Mouse (Mus musculus) cerebellum, adult 11-12 months (tissue): Measurements from ENCODE around the gene Mex3a.
"Not testable (repeated sequence)": the region's sequence is repeated elsewhere in the genome, so short reads cannot be mapped to it uniquely, and the experiment has no call there.

Experiments
- DNase-seq: peaks from one replicate; pipeline ENCODE4 v3.0.0; 2022

Gene Mex3a

DNA sequence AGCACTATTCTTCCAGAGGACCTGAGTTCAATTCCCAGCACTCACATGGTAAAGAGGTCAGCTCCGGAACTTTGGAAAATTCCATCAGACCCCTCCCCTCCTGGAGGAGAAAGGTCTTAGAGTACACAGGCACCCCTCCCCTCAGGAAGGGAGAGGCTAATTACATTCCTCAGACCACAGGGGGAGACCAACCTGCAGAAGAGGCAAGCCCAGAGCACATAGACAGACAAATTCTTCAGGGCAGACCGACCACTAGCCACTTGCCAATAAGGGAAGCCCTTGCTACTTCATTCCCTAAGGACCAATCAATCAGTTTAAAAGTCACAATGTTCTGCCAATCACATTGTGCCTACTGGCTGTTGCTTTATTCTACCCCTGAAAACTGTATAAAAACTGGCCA is 40.6 kb downstream of the Mex3a start:
- DNase-seq, result no peak

DNA sequence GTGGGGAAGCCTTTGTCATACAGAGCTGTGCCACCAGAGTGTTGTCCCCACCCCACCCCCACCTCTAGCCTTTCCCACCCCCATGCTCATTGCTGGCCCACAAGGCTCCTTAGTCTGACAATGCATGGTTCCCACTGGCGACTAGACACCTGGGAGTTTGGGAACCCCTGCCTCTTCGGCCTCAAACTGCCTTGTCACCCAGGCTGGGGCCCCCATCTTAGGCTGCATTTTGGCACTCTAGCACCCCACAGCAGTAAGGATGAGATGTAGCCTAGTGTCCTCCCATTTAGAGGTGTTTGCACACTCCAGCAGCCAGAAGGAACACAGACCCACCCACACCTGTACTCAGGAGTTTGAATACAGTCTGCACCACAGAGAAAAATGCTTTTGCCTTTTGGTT is 41.6 kb downstream of the Mex3a start:
- no peak for DNase-seq

DNA sequence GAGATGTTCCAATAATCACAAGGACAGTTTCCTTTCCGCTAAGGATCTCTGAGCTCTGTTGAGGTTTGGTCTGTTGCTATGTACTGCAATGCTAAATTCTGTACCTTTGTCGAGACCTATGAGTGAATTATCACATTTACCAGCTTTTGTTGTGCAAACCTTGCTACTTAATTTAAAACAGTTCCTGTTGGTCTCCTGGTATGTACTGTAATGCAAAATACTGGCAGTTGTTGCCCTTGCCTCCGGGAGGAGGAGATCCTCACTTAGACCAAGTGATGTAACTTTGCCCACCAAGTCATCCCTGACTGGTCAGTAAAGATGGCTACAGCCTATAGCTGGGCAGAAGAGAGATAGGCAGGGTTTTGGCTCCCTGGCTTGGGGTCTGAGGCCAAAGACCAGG is 43.3 kb downstream of the Mex3a start, which contains the start of gene Ssr2:
Gene Ssr2 (plus strand): TSS at position 337 of the 400 bp plus-strand sequence.
- no peak for DNase-seq

DNA sequence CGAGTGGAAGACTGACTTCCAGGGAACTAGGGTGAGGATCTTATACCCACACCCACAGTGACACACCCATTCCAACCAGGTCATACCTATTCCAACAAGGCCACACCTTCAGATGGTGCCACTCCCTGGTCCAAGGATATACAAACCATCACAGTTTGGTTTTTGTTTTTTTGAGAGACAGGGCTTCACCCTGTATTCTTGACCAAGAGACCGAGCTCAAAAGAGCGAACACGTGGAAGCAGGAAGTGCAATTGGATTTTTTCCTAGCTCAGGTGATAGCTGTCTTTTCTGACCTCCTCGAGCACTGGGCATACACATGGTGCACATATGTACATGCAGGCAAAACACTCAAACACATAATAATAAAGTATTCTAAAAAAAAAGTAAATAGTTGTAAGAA is 45.7 kb downstream of the Mex3a start:
- DNase-seq, result not testable (repeated sequence)

DNA sequence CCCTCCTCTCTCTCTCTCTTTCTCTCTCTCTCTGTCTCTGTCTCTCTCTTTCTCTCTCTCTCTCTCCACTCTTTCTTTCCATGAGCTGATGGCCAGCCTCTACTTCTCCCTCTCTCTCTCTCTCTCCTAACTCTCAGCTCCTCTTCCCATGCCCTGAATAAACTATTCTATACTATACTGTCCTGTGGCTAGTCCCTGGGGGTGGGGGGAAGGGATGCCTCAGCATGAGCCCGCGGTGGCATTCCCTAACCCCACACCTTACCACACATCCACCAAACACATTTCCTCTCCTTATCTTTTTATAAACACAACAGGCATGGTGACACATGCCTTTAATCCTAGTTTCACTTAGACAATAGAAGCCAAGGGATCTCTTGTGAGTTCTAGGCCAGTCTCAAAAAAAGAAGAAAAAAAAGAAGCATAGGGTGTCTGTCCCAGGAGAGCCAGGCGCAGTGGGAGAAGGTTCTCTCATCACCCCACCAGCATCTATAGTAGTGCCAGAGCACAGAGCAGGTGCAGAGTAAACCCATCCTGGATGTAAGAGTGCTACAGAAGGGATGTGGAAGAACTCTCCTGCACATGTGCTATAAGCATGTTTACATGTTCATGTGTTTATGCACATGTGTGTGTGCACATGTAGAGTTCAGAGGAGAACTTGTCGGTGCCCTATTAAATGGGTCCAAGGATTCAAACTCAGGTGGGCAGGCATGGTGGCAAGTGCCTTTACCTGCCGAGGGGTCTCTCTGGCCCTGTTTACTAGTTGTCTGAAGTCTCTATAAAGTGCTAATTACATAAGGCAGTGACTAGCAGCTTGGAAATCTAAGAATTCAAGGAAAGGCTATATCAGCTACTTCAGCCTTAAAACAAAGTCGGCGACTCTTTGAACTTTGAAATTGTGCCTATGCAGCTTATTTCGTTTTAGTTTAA is 46.6 kb downstream of the Mex3a start:
- no peak for DNase-seq

DNA sequence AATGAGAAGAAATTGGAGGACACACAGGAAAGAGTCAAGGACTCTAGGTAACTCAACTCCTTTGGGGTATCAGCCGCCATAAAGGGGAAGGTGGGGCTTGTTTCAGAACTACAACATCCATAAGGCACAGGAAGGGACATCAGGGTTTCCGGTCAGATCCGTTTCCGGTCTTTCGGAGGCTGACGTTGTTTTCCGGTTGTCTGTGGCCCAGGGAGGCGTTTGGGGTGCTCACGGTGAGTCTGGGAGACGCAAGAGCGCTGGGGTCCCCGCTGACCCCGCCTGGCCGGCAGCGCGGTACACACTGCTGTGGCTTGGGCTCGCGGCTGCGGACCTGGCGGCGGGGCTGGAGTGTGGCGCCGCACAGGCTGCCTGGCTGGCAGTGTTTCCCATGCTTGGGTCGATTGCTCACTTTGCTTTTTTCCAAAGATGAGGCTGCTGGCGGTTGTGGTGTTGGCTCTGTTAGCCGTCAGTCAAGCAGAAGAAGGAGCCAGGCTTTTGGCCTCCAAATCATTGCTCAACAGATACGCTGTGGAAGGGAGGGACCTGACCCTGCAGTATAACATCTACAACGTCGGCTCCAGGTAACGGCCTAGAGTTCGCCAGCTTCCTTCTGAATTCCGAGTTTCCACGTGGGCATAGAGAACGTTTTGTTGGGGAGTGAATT is 47.4 kb downstream of the Mex3a start:
- peak; percentile 80 for DNase-seq

DNA sequence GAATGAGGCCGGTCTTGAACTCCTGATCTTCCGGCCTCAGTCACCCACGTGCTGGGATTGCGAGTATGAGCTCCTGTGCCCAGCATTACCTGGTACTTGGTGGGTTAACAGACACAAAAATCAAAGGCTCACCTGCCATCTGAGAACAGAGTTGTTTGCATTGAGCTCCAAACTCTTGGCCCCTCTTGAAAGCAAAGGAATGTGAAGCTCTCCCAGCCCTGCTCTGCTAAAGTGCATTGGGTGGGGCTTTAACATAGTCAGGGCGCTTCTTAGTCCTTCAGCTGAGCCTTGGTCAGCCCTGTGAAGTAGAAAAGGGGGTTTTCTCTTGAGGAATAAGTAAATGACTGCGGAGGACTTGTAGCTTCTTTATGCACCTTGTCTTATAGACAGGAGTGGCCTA is 53.6 kb downstream of the Mex3a start:
- no peak for DNase-seq

DNA sequence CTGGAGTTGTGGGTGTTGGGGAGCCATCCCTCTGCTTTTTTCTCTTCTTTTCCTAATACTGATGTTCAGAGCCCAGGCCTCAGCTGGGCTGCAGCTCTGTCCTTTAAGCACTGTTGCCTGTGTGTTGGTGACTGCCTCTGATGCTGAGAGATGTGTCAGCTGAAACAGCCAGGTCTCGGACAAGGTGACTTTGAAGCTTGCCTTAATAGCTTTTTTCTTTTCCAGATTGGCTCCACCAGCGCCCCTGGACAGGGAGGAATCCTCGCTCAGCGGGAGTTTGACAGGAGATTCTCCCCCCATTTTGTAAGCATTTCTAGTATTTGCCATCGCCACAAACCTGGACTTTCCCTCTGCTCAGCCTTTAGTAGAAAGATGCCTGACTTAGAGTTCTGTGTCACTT is 54.4 kb downstream of the Mex3a start:
- DNase-seq, result no peak

DNA sequence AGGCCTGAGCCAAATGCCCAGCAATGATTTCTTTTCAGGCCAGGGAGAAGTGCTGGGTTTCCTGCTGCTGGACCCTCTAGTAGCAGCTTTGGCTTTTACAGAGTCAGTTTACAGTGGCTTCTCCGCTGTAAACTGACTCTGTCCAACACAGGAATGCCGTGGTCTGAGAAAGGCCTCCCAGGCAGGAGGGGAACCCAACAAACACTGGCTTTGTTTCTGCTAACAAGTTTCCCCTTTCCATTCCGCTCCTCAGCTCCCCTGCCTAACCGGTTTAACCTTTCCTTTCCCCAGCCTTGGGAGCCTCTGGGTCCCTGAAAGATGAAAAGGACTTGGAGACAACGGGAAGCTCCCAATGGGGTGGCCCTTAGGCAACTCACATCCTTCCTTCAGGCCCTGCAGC is 58.1 kb downstream of the Mex3a start:
- no peak for DNase-seq
